Mouse (Mus musculus): ENCODE data around the gene Fhit.
"Not testable (repeated sequence)": the region's sequence is repeated elsewhere in the genome, so short reads cannot be mapped to it uniquely, and the experiment has no call there.

The Fhit gene

GRCm38 (mm10) chr14:9896556-9896955, 1265.3 kb downstream of the Fhit start:
- no peak for DNase-seq

GRCm38 (mm10) chr14:9852041-9852440, 1309.8 kb downstream of the Fhit start:
- DNase-seq: no peak

GRCm38 (mm10) chr14:9832290-9832689, 1329.5 kb downstream of the Fhit start:
- DNase-seq: no peak

GRCm38 (mm10) chr14:9828699-9829240, 1333.1 kb downstream of the Fhit start:
- not testable (repeated sequence) for DNase-seq

DNA sequence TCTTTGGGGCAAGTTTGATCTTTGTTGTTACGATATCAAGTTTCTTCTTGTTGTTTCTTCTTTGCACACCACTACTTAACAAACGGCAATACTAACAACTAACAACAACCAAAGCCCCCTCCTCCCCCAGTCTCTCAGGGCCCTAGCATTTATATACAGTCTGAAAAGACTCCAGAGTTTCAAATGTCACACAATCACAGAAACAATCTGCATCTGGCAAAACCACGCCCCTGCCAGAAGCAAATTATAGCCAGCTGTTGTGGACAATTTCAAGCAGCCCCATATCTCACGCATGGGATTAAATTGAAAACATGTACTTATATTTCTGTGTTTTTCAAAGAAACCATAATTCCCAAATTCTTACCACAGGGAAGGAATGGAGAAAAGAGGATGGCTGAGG, 1345.9 kb downstream of the Fhit start:
- no peak for DNase-seq

DNA sequence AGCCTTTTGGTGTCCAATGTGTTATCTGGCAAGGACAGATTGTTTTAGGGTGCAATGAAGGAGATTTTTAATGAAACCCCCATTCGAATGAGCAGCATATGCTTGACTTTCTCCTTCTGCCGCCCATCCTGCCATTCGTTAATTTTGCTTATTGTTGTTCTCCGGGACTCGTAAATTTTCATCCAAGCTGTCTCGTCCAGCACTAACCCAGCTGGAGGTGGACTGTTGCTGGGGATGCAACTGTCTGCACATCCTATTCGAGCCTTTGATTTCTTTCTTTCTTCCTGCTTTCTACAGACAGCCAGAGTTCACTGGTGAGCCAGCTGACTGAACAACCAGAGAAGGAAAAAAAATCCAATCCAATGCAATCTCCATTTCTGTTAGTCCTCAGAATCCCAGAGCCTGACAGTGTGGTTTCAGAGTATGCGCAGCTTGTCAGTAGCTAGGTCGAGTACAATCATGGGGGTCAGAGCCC, 1350.0 kb downstream of the Fhit start:
- DNase-seq: no peak

GRCm38 (mm10) chr14:9811177-9811846, 1350.5 kb downstream of the Fhit start:
- no peak for DNase-seq

DNA sequence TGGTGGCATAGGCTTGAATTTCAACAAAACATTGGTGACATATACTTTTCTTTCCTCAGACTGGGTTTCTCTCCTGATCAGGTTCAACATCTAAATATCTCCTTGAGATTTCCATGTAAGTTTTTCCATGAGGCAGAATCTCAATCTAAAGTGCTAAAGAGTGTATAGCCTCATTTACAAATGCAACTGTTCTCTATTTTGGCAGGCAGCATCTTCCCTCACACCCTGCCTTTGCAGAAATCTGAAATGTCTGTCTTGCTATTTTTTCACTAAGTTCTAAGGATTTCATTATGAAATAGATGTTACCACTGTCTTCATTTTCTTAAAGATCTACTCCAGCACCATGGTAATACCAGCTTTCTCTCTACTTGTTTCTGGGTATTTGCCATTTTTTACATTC, 1368.4 kb downstream of the Fhit start:
- no peak for DNase-seq

DNA sequence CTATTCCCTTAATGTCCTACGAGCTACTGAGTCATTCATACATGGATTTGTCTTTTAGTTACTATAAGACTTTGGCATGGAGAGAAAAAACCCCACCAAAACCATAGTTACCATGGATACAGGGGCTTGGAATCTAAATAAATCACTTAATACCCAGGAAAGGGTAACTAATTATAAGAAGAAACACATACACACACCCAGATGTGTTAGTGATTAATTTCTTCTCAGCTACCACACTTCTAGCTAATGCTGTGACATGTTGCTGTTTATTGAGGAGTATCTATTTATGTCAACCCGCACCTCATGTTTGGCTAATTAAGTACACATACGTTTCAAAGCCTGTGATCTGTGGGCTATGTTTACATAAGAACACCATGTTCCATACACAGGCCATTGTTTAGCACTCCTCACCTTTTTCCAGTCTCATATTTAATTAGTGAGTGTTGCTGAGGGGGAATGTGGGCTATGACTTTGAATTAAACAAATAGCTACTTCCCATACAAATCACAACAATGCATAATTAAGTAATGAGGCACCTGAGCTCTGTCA, 1373.4 kb downstream of the Fhit start:
- DNase-seq: no peak

DNA sequence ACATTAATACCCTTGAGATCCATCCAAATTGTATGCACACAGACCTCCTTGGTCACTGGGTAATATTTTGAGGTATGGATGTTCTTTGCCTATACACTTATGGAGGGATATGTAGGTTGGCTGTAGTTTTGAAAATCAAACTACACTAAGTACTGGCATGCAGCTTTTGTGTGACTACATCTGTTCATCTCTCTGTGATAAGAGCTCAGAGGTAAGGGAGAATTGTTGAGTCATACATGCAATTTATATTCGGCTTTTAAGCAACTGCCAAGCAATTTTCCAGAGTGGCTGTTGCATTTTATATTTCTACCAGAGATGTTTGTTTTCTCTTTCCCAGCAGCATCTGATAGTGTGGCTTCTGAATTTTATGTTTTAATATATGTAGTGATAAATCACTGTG, 1374.4 kb downstream of the Fhit start:
- DNase-seq: no peak

DNA sequence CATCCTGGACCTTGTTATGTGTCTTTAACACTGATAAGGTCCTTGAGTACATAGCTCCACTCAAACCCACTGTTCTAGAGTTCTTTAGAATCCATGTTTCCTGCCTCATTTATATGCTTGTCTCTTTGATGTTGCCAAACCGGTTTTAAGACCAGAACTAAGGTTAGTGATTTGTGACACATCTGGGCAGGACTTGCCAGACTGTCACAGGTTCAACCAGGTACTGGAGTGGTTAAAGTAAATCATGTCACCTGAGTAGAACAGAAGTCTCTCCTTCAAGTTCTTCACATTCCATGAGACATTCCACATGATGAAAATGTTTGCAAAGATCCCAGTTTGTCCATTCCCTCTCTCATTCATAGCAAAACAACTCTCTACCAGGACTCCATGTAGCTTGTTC, 1376.0 kb downstream of the Fhit start:
- DNase-seq: no peak

GRCm38 (mm10) chr14:9751341-9751740, 1410.5 kb downstream of the Fhit start:
- no peak for DNase-seq

DNA sequence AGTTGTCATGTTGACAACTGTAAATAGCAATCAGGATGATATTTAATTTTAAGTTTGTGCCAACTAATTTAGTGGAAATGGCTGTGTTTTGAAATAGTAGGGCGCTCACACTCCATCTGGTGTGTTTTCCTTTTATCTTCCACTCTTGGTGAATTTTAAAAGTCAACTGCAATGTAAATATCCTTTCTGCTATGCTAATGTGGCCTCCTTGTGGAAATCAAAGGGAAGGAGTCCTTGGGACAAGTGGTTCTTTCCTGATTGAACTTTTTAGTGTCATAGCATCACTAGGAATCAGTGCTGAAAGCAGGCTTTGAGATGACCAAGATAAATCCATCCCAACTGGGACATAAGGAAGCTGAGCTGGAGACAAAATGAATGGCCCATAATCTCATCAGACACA, 1413.1 kb downstream of the Fhit start:
- DNase-seq: no peak

GRCm38 (mm10) chr14:9721917-9722472, 1439.8 kb downstream of the Fhit start:
- no peak for DNase-seq

- no peak for DNase-seq
Measured at GRCm38 (mm10) chr14:9698621-9699020, 1463.2 kb downstream of the Fhit start.

DNA sequence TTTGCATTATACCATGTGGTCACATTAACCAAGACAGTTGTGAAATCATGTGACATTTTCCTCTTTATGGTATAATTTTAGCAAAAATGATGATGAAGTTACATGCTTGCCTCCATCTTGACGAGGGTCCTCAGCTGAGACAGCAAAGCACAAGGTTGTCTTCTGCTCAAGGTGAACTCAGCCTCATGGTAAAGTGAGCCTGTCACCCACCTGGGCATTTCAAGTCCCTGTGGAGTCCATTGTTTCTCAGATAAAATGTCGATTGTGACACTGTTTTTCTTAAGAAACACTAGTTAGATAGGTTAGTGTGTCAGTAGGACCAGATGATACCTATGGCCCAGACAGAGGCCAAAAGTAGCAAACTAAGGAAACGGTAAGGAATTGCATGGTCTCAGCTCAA, 1464.7 kb downstream of the Fhit start:
- DNase-seq: no peak

DNA sequence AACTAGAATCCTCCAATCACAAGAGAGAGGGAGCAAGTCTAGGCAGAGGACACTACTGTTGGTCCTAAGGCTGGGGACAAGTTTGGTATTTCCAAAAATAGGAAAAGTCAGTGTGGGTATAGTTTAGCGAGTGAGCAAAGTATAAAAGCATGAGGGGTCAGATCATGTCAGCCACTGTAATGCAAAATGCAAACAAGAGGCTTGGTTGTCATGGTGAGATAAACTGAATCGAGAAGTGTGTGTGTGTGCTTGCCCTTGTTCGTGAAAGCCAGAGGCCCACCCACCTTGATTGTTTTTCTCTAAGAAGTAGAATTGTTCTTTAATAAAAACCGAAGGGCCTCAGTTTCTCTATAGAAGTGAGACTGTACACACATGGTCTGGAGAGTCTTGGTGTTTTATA, 1465.8 kb downstream of the Fhit start:
- DNase-seq: no peak

- DNase-seq: no peak
Measured at GRCm38 (mm10) chr14:9695217-9695690, 1466.6 kb downstream of the Fhit start.

DNA sequence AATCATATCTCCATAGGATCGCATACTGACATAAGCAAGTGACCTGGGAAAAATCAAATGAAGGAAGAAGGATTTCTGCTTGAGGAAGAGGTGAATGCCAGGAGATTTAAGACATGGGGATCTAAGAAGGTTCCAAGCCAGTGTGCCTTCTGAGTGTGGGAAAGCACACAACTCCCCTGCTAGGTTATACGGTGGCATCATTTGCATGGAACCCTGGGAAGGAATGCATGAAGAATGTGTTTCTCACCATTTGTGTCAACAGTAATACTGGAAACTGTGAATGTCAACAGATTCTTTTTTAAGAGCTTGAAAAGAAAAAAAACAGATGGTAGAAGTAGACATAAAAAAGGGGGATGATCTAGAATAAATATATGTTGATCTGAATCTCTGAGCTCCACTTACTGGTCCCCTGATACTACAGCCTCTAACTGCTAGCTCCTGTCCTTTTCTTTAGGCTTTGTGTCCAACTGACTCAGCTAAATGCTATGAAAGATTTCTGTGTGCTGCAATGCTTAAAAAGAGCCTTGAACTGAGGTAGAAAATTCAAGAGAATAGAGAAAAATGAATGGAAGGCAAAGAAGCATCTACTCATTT, 1473.1 kb downstream of the Fhit start:
- no peak for DNase-seq

GRCm38 (mm10) chr14:9684362-9684761, 1477.5 kb downstream of the Fhit start:
- no peak for DNase-seq

DNA sequence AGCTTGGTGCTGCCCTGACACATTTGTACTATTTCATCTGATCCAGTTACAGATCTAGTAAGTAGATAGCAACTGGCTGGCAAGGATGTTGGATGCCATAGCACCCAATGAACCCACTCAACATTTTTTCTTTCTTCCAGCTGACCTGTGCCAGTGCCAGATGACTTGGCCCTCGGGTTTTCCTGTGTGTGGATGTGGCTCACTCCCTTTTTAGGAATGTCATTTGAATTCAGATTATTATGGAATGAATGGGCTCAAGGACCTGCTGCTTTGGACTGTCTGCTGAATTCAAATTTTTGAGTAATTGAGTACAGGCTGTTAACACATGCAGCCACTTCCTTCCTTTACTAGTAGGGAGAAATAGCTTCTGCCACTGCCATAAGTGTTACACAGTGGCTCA, 1489.1 kb downstream of the Fhit start:
- DNase-seq: no peak

DNA sequence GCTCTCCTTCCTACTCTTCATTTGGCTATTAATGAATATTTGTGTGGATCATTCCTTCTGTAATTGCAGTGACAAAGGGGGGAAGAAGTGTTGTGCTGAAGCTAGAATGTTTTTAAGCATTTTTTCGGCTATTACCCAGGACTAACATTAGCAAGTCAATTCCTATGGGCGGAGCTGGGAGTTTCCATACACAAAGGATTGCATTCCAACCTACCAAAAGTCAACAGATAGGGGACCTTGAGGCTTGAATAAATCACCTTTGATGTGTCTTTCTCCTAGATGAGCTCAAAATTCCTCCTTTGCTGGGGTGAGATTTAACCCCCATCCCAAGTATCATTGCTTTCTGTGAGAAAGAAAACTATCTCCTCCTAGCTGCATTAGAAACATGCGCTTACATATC, 1490.1 kb downstream of the Fhit start:
- no peak for DNase-seq

GRCm38 (mm10) chr14:9669766-9670165, 1492.1 kb downstream of the Fhit start:
- no peak for DNase-seq

DNA sequence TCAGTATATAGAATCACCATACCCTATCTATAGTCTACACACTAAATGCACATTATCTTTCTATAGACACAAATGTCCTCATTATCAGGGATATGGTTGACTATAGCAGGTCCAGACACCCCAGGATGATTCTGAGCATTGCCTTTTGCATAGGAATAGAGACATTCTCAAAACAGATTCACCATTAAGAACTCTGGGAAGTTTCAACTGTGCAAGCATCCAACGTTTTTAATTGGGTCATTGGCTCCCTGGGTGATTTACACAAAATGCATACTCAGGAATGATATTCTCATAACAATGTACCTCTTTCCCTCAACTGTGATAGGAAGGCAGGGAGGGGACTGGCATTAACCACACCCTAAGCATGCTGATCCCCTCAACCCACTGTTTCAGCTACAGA, 1503.4 kb downstream of the Fhit start:
- no peak for DNase-seq
